Mouse (Mus musculus): ENCODE data around the gene Lrch4. TPM values are rescaled to one million over a fixed set of nuclear protein-coding genes. Genes with fewer than 3 reads are reported as not detected.

The Lrch4 gene
- 34.0 and 34.3 TPM in 2 replicates for polyA plus RNA-seq (2015; fragmentation: Nextera tagmentation; extraction: Ambion mirVana)

GRCm38 (mm10) chr5:137628498-137629305 is at the start of gene Lrch4, which contains the start of the genes Fbxo24 and Gm20605:
Gene Lrch4 (plus strand): TSS chr5:137629121.
Gene Fbxo24 (minus strand): TSS chr5:137629002.
Gene Gm20605 (plus strand): TSS chr5:137629175.
- peaks cover 40% of the 10 kb centered on the region for H3K4me1 ChIP-seq
- H3K4me3 ChIP-seq: peak within 1 kb of the TSS; percentile 93
- peak within 1 kb of the TSS; percentile 88 for H3K9ac ChIP-seq
- no peaks in the 10 kb centered on the region for H3K27me3 ChIP-seq
- peak; percentile 98 for ATAC-seq (ENCODE audit: low FRiP score, low read depth)
- peak within 1 kb of the TSS; percentile 88 for H3K27ac ChIP-seq
- H3K4me2 ChIP-seq (replicated peaks): peak within 1 kb of the TSS; percentile 94
- under 1% methylated on average over 46 of the region's 46 CpGs for WGBS
- no peaks in the 10 kb centered on the region for H3K9me3 ChIP-seq
- peaks cover 17% of the 10 kb centered on the region for H3K36me3 ChIP-seq

GRCm38 (mm10) chr5:137580246-137580645 is 48.7 kb upstream of the Lrch4 start:
- no peak overlapping the region for H3K27ac ChIP-seq
- WGBS: 78% methylated on average over 6 of the region's 6 CpGs
- H3K4me3 ChIP-seq: no peak overlapping the region
- H3K9ac ChIP-seq: no peak overlapping the region
- no peak for ATAC-seq (ENCODE audit: low FRiP score, low read depth)
- no peaks in the 10 kb centered on the region for H3K36me3 ChIP-seq
- H3K4me1 ChIP-seq: peaks cover 9% of the 10 kb centered on the region; the same call in 1 of the 2 replicates
- H3K4me2 ChIP-seq (replicated peaks): no peak overlapping the region
- peaks cover 33% of the 10 kb centered on the region for H3K27me3 ChIP-seq
- H3K9me3 ChIP-seq: no peaks in the 10 kb centered on the region

DNA sequence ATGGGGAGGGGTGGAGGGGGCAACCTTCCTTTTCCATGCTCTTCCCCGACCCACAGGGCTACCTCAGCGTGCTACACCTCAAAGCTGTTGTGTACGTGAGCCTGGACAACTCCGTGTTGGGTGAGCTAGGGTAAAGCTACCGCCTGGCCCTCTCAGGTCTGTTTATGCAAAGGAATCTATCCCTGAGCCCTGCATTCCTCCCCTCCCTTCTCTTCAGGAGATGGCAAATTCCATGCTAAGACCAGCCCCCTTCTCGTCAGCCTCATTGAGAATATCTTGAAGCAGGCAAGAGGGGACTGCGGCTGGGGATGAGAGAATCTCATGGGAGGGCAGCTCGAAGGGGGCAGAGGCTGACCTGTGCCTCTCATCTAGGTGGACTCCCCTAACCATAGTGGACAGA is 46.2 kb upstream of the Lrch4 start:
- peaks cover 33% of the 10 kb centered on the region for H3K27me3 ChIP-seq
- no peak overlapping the region for H3K4me3 ChIP-seq
- no peak for ATAC-seq (ENCODE audit: low FRiP score, low read depth)
- WGBS: 29% methylated on average over 8 of the region's 8 CpGs
- H3K9me3 ChIP-seq: no peaks in the 10 kb centered on the region; the same call in 1 of the 2 replicates
- H3K4me2 ChIP-seq (replicated peaks): peak overlapping the region; percentile 59; the same call in 1 of the 2 replicates
- H3K27ac ChIP-seq: no peak overlapping the region
- H3K9ac ChIP-seq: no peak overlapping the region
- H3K4me1 ChIP-seq: peaks cover 9% of the 10 kb centered on the region; the same call in 1 of the 2 replicates
- H3K36me3 ChIP-seq: no peaks in the 10 kb centered on the region

DNA sequence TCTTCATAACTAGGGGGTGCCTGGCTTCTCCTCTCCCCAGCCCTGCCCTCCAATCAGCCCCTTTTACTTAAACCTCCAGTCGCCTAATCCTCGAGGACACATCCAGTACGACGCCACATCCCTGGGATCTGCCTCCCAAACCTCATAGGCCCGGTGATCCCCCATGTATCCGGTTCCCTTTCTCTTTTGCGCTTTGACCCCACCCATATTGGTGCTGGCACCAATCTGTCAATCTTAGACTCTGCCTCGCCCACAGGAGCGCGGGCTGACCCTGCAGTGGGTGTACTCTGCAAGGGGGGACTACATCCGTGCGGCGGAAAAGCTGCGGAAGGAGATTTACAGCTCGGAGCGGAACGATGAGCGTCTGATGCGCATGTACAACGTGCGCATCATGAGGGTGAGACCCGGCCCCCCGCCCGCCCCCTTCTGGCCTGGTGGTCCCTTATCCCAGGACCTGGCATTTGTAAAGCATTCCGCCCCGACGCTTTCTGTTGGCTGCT is 45.2 kb upstream of the Lrch4 start:
- peak overlapping the region; percentile 45 for H3K9ac ChIP-seq
- no peaks in the 10 kb centered on the region; the same call in 1 of the 2 replicates for H3K9me3 ChIP-seq
- WGBS: 21% methylated on average over 27 of the region's 27 CpGs
- peaks cover 33% of the 10 kb centered on the region for H3K27me3 ChIP-seq
- peak overlapping the region; percentile 41 for H3K4me3 ChIP-seq
- ATAC-seq (ENCODE audit: low FRiP score, low read depth): peak; percentile 35; the same call in 1 of the 2 replicates
- H3K4me1 ChIP-seq: peaks cover 9% of the 10 kb centered on the region; the same call in 1 of the 2 replicates
- H3K36me3 ChIP-seq: no peaks in the 10 kb centered on the region
- no peak overlapping the region for H3K27ac ChIP-seq
- peak overlapping the region; percentile 59 for H3K4me2 ChIP-seq (replicated peaks)

GRCm38 (mm10) chr5:137584976-137585375 is 43.9 kb upstream of the Lrch4 start:
- WGBS: 31% methylated on average over 8 of the region's 8 CpGs
- no peak for ATAC-seq (ENCODE audit: low FRiP score, low read depth)

DNA sequence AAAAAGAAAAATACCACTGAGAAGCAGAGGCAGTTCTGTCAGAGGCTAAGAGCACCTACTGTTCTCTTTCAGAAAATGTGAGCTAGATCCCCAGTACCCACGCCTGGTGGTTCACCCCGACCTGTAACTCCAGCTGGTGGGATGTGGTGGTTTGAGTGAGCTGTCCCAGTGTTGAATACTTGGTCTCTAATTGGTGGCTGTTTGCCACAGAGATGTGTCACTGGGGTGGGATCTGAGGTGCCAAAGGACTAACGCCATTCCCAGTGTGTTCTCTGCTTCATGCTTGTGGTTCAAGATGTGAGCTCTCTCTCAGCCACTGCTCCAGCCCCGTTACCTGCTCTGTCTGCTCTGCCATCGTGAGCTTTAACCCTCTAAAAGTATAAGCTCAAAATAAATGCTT is 38.4 kb upstream of the Lrch4 start:
- H3K9me3 ChIP-seq: no peaks in the 10 kb centered on the region; the same call in 1 of the 2 replicates
- no peak overlapping the region for H3K27ac ChIP-seq
- no peak overlapping the region for H3K4me2 ChIP-seq (replicated peaks)
- no peaks in the 10 kb centered on the region for H3K4me1 ChIP-seq
- no peaks in the 10 kb centered on the region for H3K27me3 ChIP-seq
- H3K36me3 ChIP-seq: no peaks in the 10 kb centered on the region
- ATAC-seq (ENCODE audit: low FRiP score, low read depth): no peak
- 69% methylated on average over 5 of the region's 5 CpGs for WGBS
- H3K9ac ChIP-seq: no peak overlapping the region
- no peak overlapping the region for H3K4me3 ChIP-seq

More at GRCm38 (mm10) chr5:137584976-137585375, 43.9 kb upstream of the Lrch4 start:
- Histone ChIP-seq H3K9ac (no peak overlapping the region), H3K27ac (no peak overlapping the region), H3K4me1 (peaks cover 9% of the 10 kb centered on the region; the same call in 1 of the 2 replicates), H3K4me2 (replicated peaks) (no peak overlapping the region), H3K27me3 (peaks cover 33% of the 10 kb centered on the region), H3K9me3 (no peaks in the 10 kb centered on the region; the same call in 1 of the 2 replicates), H3K4me3 (no peak overlapping the region), H3K36me3 (no peaks in the 10 kb centered on the region)

DNA sequence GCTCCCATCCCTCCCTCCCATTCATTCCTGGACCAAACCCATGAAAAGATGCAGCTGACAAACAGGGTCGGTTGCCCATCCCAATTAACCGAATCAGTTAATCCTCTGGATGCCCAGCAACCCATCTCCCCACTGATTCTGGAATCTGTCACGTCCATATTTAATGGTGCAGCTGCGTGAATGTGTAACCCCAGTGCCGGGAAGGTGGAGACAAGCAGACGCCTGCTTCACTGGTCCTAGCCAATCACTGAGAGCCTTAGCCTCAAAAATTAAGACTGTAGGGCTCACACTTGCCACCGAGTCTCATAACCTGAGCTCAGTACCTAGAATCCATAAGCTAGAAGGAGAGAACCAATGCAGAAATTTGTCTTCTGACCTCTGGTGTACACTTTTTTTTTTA is 33.0 kb upstream of the Lrch4 start:
- 79% methylated on average over 7 of the region's 7 CpGs for WGBS
- Histone ChIP-seq H3K27me3 (no peaks in the 10 kb centered on the region), H3K4me3 (no peak overlapping the region), H3K27ac (no peak overlapping the region), H3K9me3 (no peaks in the 10 kb centered on the region), H3K4me1 (peaks cover 13% of the 10 kb centered on the region), H3K36me3 (peaks cover 17% of the 10 kb centered on the region), H3K9ac (no peak overlapping the region), H3K4me2 (replicated peaks) (no peak overlapping the region)
- no peak for ATAC-seq (ENCODE audit: low FRiP score, low read depth)

DNA sequence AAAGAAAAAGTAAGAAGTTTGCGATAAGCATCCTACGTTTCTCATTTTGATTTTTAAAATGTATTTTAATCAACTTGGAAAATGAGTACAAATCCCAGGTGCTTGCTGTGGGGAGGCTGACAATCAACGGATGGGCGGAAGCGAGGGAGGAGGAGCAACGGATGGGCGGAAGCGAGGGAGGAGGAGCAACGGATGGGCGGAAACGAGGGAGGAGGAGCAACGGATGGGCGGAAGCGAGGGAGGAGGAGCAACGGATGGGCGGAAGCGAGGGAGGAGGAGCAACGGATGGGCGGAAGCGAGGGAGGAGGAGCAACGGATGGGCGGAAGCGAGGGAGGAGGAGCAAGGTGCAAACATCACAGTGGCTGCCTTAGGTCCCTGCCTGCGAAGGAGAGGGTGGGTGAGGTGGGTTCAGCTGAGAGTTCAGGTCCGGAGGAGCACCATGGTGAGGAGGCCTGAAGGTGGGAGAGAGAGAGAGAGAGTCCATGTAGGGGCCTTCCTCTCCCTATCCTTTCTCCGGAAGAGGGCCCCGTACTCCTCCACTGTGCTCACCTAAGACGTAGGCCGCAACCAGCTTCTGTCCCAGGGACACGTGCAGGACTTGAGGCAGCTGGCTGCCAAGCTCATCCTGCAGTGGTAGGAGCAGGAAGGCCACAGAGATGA is 32.2 kb upstream of the Lrch4 start:
- Histone ChIP-seq H3K27ac (no peak overlapping the region), H3K9me3 (no peaks in the 10 kb centered on the region), H3K36me3 (peaks cover 17% of the 10 kb centered on the region), H3K4me2 (replicated peaks) (peak overlapping the region; percentile 31), H3K4me3 (0 out of 2 replicates have a peak overlapping the region, but pooled peaks have one; percentile 2), H3K4me1 (peaks cover 13% of the 10 kb centered on the region), H3K9ac (no peak overlapping the region), H3K27me3 (no peaks in the 10 kb centered on the region)
- 36% methylated on average over 30 of the region's 30 CpGs for WGBS
- no peak for ATAC-seq (ENCODE audit: low FRiP score, low read depth)

- no peaks in the 10 kb centered on the region for H3K9me3 ChIP-seq
- no peak overlapping the region for H3K4me2 ChIP-seq (replicated peaks)
- WGBS: 96% methylated on average over 6 of the region's 6 CpGs
- H3K4me3 ChIP-seq: no peak overlapping the region
- ATAC-seq (ENCODE audit: low FRiP score, low read depth): no peak
- H3K27me3 ChIP-seq: no peaks in the 10 kb centered on the region
- H3K27ac ChIP-seq: no peak overlapping the region
- H3K4me1 ChIP-seq: peaks cover 22% of the 10 kb centered on the region
- no peak overlapping the region for H3K9ac ChIP-seq
- H3K36me3 ChIP-seq: peaks cover 17% of the 10 kb centered on the region
Measured at GRCm38 (mm10) chr5:137597625-137598024, 31.3 kb upstream of the Lrch4 start.

DNA sequence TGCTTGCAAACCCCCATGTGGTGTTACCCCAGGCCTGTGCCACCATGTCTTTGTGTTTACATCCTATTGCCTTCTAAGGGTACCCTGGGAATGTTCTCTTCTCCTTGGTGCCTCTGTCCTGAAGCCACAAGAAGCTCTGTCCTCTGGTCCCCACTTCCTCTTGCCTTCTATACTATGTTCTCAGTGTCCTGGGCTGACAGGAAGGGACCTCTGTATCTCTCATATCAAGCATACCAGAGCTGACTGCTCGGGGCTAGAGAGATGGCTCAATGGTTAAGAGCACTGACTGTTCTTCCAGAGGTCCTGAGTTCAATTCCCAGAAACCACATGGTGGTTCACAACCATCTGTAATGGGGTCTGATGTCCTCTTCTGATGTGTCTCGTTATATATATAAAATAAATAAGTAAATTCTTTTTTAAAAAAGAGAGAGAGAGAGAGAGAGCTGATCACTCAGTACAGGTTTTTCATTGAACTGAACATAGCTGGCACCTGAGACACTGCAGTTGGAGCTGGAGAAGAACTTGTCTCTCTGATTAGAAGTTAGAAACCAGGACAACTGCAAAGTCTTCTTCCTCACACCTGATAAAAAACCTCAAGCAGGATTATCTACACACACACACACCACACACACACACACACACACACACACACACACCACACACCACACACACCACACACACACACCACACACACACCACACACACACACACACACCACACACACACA is 30.7 kb upstream of the Lrch4 start:
- H3K9me3 ChIP-seq: no peaks in the 10 kb centered on the region
- H3K9ac ChIP-seq: no peak overlapping the region
- peaks cover 28% of the 10 kb centered on the region for H3K4me1 ChIP-seq
- no peak overlapping the region for H3K27ac ChIP-seq
- no peak overlapping the region for H3K4me2 ChIP-seq (replicated peaks)
- no peak overlapping the region for H3K4me3 ChIP-seq
- ATAC-seq (ENCODE audit: low FRiP score, low read depth): no peak
- 87% methylated on average over 2 of the region's 2 CpGs for WGBS
- H3K36me3 ChIP-seq: peaks cover 17% of the 10 kb centered on the region
- H3K27me3 ChIP-seq: no peaks in the 10 kb centered on the region

DNA sequence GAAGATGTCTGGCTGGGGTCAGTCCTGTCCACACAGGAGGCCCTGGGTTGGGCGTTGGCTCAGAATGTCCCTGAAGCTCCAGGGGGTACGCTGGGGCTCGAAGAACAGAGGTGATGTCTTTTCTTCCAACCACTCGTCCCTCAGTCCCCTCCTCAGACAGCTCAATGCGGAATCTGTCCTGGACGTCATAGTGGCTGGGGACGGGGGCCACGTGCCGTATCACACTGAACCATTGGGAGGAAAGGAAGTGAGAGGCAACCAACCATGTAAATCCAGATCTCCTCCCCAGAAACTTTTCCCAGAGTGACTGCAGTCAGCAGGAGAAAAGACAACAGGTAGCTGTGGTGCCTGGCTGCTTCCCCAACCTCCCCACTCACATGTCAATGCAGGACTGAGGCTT is 29.3 kb upstream of the Lrch4 start:
- no peak for ATAC-seq (ENCODE audit: low FRiP score, low read depth)
- Histone ChIP-seq H3K4me2 (replicated peaks) (peak overlapping the region; percentile 96), H3K9me3 (no peaks in the 10 kb centered on the region), H3K9ac (peak overlapping the region; percentile 87), H3K4me3 (peak overlapping the region; percentile 76), H3K36me3 (peaks cover 20% of the 10 kb centered on the region), H3K4me1 (peaks cover 31% of the 10 kb centered on the region), H3K27me3 (no peaks in the 10 kb centered on the region), H3K27ac (no peak overlapping the region)
- WGBS: 71% methylated on average over 9 of the region's 9 CpGs

Data from limb, embryonic 13.5 days (tissue).